Mouse (Mus musculus) cerebellum, adult 18-20 months (tissue): Measurements from ENCODE around the gene Omt2a.
"Not testable (repeated sequence)": the region's sequence is repeated elsewhere in the genome, so short reads cannot be mapped to it uniquely, and the experiment has no call there.

ENCODE experiments used
- DNase-seq, 2 experiments: peaks; one replicate each; pipeline ENCODE4 v3.0.0; 2021

The Omt2a gene

DNA sequence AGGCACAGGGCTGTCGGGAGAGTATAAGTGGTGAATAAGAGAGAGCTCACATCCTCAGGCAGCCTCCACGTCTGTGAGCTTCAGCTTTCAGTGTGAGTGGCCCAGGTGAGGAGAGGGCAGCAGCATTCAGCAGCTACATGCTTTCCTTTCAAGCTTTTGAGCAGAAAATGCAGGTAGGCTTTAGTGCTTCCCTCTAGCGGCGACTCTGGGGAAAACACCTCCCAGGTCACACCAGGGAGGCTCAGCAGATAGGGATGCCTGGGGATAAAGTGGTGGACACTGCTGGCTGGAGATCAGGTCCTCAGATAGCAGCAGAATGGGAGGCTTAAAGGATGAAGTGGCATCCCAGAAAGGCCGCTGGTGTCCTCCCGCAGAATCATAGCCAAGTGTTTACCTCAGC is 18.5 kb downstream of the Omt2a start:
- peak; percentile 33 to 40 for DNase-seq

DNA sequence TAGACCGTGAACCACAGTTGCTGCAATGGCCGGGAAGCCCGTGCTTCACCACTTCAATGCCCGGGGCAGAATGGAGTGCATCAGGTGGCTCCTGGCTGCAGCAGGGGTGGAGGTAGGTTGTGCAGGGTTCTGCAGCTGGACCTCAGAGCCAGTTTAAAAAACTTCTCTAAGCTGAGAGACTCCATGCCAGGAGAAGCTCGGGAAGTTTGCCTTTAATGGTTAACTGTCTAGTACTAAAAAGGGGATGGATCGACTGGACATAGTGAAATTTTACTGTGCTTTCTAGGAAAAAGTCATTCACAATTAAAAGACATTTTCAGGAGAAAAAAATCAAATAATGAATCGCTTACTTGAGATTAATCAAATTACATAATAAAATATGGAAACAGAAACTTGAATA is 19.8 kb downstream of the Omt2a start:
- not testable (repeated sequence) for DNase-seq

DNA sequence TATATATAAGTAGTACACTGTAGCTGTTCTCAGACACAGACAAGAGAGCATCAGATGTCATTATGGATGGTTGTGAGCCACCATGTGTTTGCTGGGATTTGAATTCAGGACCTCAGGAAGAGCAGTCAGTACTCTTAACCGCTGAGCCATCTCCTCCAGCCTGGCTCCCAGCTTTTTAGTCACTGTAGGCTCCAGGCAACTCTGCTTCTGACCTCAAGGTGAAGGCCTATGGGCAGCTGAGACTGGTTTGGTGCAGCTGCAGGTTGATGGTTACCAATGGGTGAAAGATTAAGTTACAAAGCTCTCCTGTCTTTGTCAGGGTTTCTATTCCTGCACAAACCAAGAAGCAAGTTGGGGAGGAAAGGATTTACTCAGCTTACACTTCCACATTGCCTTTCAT is 20.9 kb downstream of the Omt2a start:
- not testable (repeated sequence) for DNase-seq

DNA sequence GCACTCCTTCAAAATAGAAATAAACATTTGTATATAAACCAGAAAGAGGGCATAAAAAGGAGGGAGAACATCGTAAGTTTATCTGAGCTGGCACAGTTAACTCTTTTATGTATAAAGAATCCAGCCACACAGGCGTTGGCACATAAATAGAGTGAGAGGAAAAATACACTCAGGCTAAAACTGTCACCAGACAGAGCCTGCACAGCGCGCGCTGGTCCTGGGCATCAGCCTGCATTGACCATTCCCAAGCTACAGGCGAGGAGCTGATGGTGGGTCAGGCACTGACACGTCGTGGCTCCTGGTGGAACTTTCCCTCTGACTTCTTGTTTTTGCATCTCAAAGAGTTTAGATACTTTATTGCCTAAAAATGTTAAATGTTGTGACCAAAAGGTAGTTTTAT is 22.1 kb downstream of the Omt2a start:
- DNase-seq, result not testable (repeated sequence)

DNA sequence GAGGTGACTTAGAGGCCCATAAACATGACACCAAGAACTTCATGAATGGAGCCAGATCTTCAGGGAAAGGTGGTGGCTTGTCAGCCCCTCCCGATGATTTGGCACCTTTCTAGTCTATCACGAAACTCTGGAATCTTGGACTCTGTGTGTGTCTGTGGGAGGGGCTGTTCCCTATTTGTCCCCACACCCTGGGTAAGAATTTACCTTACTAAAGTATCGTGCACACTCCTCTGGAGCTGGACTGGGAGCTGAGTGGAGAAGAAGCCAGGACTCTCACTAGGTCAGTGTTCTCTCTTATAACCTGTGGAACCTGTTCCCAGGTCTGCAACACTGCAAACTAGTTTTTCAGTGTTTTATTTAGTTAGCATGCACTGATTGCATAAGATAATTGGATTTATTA is 24.9 kb downstream of the Omt2a start, which contains the start of gene Gm10639:
Gene Gm10639 (plus strand): TSS at position 201 of the 400 bp plus-strand sequence.
- DNase-seq, result not testable (repeated sequence)

DNA sequence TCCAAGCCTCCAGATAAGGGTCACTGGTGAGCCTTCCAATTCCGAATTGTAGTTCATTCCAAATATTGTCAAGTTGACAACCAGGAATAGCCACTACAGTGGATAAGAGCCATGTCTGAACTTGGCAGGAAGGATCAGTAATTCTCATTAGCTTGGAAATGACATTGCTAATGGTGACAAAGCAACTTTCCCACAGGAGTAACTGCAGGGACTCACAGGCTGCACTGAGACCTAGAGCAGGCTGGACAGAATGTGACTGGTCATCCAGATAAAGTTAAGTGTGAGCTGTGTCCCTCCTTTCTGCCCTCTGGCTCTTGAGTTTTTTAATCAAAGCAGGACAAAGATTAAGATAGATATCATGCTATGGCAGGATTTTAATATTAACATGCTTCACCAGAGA is 25.5 kb downstream of the Omt2a start:
- DNase-seq, result not testable (repeated sequence)

DNA sequence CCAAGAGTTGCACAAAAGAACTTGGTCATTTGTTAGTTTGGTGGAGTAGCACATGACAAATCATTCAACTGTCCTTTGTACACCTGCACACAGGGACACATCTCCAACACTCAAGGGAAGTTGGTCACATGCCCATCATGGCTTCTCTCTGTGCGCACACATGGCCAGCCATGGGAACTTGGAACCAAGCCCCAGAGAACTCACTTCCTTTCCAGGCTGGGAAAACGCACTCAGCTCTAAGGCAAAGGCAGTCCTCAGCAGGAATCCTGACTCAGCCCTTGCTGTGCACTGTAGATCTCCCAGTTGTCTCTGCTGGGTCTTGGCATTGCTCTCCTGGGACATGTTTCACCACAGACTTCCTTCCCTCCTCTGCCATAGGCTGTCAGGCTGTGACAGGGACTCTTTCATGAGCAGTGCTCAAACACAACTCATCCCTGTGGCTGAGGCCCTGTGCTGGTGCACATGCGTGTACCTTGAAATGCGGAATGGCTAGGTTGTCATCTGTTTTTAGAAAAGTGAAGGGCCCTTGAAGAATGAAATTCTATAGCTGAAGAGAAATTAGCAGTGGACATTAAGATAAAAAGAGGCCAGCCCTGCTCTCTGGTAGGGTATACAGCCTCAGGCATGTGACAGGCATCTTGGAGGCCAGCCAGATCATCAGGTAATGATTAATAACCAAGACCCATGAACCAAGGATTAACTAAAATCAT is 32.4 kb downstream of the Omt2a start:
- DNase-seq, result not testable (repeated sequence)

DNA sequence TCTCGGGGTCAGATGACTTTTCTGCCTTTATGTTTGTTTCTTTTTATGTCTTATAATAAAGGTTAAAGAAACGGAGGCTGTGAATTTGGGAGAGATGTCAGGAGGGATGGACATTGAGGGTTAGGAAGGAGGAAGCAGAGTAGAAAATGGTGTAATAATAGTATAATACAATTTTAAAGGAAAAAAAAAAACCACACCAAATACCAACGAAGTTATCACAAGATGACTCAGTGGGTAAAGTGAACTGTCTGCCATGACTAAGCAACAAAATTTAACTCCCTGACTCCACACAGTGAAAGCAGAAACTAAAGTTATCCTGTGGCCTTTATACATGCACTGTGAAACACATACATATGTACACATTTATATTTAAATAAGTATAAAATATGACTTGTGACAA is 43.7 kb downstream of the Omt2a start:
- not testable (repeated sequence) for DNase-seq
